Mouse (Mus musculus) splenic B cell, adult 2 months (primary cell): Measurements from ENCODE around the gene Mrps18b.
"Not testable (repeated sequence)": the region's sequence is repeated elsewhere in the genome, so short reads cannot be mapped to it uniquely, and the experiment has no call there.

Experiments
- DNase-seq: peaks from one replicate; pipeline ENCODE4 v3.0.0-alpha.2; 2011; ENCODE audit warnings: low read depth, low spot score
- H3K27me3 ChIP-seq: 2 replicates; pipeline ENCODE4 v1.6.1; 2012; ENCODE audit warnings: mild to moderate bottlenecking, low read length, moderate library complexity, mixed read lengths; ENCODE audit not compliant: control insufficient read depth, poor library complexity, insufficient read depth, severe bottlenecking
- H3K36me3 ChIP-seq: 2 replicates; pipeline ENCODE4 v1.6.1; 2012; ENCODE audit warnings: mild to moderate bottlenecking, low read length, moderate library complexity, mixed read lengths; ENCODE audit not compliant: control insufficient read depth, poor library complexity, insufficient read depth, severe bottlenecking

Mrps18b gene

DNA sequence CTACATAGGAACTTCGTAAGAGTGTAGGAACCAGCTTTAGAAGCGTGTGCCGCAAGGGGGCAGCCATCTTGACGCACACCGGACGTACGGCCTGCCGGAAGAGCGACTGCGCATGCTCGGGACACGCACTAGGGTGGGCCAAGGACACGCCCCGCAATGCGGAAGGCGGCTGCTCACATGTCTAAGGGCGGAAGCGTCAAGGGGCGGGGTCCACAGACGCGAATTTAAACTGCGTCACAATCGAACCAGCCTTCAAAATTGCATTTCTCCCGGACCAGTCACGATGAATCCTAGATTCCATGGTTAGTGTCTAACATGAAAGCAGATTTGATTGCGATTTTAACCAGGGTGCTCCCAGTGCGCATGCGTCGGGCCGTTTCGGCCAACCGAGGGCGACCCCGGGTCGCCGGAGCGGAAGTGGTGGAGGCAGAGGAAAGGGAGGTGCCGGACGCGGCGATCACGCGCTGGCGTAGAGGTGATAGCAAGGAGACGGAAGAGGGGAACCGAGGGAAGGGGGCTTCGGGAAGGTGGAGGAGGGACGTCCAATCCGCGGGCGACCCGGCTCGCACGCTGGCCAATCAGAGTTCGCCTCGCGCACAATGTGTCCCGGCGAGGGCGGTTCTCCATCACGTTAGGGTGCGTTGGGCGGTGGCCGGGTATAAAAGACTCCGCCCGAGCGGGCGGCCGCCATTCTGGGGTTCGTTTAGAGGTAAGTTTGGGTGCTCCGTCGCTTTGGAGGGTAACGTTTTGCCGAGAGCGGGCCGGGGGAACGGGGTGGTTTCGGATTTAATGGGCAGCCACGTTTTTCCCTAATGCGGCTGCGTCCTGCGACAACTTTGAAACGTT lies at the start of gene Mrps18b, which contains the start of gene Ppp1r10:
Gene Mrps18b, minus strand, starts transcription at position 93 of the 846 bp plus-strand sequence.
Gene Ppp1r10, plus strand, starts transcription at position 138 of the 846 bp plus-strand sequence.
- DNase-seq, result peak; percentile 100
- H3K36me3 ChIP-seq, result peaks cover 19% of the 10 kb centered on the region
- no peaks in the 10 kb centered on the region for H3K27me3 ChIP-seq

DNA sequence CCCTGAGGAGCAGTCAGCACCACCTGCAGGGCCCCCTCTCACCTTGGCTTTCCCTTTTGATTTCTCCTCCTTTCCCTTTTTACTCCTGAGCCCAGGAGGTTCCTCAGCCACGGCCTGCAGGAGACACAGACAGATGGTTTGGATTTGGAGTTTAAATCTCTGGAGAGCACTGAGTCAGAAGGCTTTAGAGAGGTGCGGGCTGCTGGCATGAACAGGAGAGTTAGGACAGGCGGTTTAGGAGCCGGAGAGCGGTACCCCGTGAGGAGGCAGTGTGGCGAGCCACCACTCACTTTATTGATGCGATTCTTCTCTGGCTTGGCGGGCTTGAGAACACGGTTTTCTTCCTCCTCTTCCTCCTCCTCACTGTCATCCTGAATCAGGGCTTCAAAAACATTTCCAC lies 47.1 kb upstream of the Mrps18b start:
- Histone ChIP-seq H3K27me3 (no peaks in the 10 kb centered on the region), H3K36me3 (peaks cover 10% of the 10 kb centered on the region)
- DNase-seq, result no peak

DNA sequence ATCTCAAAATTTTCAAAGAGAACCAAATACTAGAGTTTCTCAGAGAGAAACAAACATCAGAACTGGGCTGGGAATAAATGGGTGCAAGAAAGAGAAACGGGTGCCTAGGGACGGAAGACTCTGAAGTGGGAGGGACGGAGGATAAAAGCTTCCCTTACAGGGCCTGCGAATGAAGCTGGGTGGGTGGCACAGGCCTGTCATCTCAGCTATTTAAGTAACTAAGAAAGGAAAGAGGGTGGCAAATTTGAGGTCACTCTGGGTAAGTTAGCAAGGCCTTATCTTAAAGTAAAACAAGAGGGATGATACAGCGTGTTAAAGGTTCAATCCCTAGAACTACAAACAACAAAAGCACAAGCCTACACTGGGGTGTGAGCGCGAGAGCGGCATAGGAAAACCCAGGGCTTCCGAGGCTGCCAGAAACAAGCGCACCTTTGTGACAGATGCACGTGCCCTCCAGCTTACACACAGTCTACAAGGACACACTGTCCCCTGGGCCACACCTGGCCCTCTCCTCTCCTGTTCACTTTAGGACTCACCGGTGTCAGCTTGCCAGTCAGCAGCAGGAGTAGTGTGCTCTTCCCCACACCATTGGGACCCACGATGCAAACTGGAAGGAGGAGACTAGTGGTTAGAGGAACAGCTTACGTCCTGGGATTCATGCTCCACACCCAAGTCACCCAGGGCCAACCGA lies 42.5 kb upstream of the Mrps18b start:
- Histone ChIP-seq H3K36me3 (peaks cover 15% of the 10 kb centered on the region), H3K27me3 (no peaks in the 10 kb centered on the region)
- DNase-seq, result no peak

DNA sequence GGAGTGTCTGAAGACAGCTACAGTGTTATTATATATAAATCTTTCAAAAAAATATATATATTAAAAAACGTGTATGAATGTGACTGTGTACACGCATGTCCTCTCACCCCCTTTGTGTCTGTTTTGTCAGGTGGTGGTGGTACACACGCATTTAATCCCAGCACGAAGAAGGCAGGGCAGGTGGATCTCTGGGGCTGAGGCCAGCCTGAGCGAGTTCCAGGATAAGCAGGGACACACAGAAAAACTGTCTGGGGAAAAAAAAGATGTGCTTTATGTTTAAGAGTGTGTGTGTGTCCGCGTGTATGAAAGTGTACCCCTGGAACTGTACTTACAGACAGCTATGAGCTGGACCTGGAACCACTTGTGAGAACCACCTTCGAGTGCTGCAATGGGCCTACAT lies 38.5 kb upstream of the Mrps18b start:
- Histone ChIP-seq H3K27me3 (no peaks in the 10 kb centered on the region), H3K36me3 (peaks cover 7% of the 10 kb centered on the region)
- no peak for DNase-seq

- H3K36me3 ChIP-seq, DNase-seq, H3K27me3 ChIP-seq: not testable (repeated sequence)
These were observed 36.4 kb upstream of the Mrps18b start for GRCm38 (mm10) chr17:35952559-35952958.

GRCm38 (mm10) chr17:35950946-35951345 lies 34.8 kb upstream of the Mrps18b start:
- DNase-seq, H3K36me3 ChIP-seq, H3K27me3 ChIP-seq: not testable (repeated sequence)

- no peak for DNase-seq
- H3K36me3 ChIP-seq, result no peaks in the 10 kb centered on the region
- H3K27me3 ChIP-seq, result no peaks in the 10 kb centered on the region
These were observed 23.8 kb upstream of the Mrps18b start for GRCm38 (mm10) chr17:35939941-35940340.

GRCm38 (mm10) chr17:35939108-35939507 lies 22.9 kb upstream of the Mrps18b start:
- Histone ChIP-seq H3K36me3 (no peaks in the 10 kb centered on the region), H3K27me3 (no peaks in the 10 kb centered on the region)
- DNase-seq, result no peak

GRCm38 (mm10) chr17:35937700-35938348 lies 21.6 kb upstream of the Mrps18b start:
- DNase-seq, result peak; percentile 87
- H3K27me3 ChIP-seq, result no peaks in the 10 kb centered on the region
- H3K36me3 ChIP-seq, result no peaks in the 10 kb centered on the region

GRCm38 (mm10) chr17:35935763-35936162 lies 19.6 kb upstream of the Mrps18b start:
- DNase-seq, H3K36me3 ChIP-seq: not testable (repeated sequence)

DNA sequence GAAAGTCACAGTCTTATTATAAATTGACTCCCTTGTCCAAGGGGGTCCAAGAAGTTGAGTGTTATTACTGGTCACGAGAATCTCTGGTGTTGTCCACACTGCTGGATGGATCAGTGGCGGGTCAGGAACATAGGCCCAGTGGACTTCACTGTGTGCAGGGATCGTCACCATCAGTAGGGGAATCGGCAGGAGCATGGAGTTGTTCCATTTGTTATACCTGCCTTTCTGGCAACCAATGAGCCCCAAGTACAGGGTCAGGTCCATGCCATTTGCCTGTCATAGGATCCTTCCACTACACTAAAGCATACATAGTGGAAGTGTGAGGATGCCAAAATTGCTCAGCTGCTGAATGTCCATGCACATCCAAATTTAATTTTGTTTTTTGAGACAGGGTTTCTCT lies 16.4 kb upstream of the Mrps18b start:
- DNase-seq, result no peak
- peaks cover 17% of the 10 kb centered on the region for H3K36me3 ChIP-seq
- no peaks in the 10 kb centered on the region for H3K27me3 ChIP-seq

More at GRCm38 (mm10) chr17:35935763-35936162, 19.6 kb upstream of the Mrps18b start:
- not testable (repeated sequence) for H3K27me3 ChIP-seq

DNA sequence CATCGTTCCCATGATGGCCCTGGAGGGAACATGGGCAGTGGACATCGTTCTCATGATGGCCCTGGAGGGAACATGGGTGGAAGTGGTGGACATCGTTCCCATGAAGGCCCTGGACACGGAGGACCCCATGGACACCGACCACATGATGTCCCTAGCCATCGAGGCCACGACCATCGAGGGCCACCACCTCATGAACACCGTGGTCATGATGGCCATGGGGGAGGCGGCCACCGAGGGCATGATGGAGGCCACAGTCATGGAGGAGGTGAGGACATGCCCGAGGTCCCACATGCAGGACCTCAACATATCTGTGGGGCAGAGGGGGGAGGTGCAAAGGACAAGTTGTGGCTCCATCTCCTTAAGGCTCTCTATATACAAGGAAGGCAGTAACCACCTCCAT lies 14.4 kb upstream of the Mrps18b start:
- no peak for DNase-seq
- Histone ChIP-seq H3K36me3 (peaks cover 28% of the 10 kb centered on the region), H3K27me3 (no peaks in the 10 kb centered on the region)

GRCm38 (mm10) chr17:35929534-35929933 lies 13.3 kb upstream of the Mrps18b start:
- no peaks in the 10 kb centered on the region for H3K27me3 ChIP-seq
- no peak for DNase-seq
- H3K36me3 ChIP-seq, result peaks cover 33% of the 10 kb centered on the region

DNA sequence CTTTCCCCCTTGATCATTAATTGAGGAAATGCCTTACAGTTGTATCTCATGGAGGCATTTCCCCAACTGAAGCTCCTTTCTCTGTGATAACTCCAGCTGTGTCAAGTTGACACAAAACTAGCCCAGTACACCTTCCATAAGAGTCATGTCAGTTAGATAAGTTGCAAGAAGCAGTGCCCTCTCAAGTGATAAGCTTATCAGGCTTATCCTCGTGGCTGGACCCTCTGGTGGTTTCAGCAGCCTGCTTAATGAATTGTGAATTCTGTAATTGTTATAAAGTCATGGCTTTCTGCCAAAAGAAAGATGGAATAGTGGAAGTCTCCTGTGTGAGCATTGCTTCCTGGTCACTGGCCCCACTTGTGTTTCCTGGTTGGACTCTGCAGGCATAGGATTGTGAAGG lies 11.3 kb upstream of the Mrps18b start:
- H3K27me3 ChIP-seq, result no peaks in the 10 kb centered on the region
- DNase-seq, result no peak

GRCm38 (mm10) chr17:35923281-35923680 lies 7.1 kb upstream of the Mrps18b start:
- no peak for DNase-seq
- Histone ChIP-seq H3K27me3 (no peaks in the 10 kb centered on the region), H3K36me3 (peaks cover 24% of the 10 kb centered on the region)

More for the DNA sequence above, 11.3 kb upstream of the Mrps18b start:
- peaks cover 35% of the 10 kb centered on the region for H3K36me3 ChIP-seq
